Mouse (Mus musculus): ENCODE measurements around the gene Kif1b. TPM values are rescaled to one million over a fixed set of nuclear protein-coding genes. Genes with fewer than 3 reads are reported as not detected.

Gene Kif1b
- total and polyA plus RNA-seq, 3 experiments = 10.0 to 27.6 (median 17.0) TPM

GRCm38 (mm10) chr4:149351596-149352150, 44.2 kb upstream of the Kif1b start:
- Histone ChIP-seq H3K4me3 (replicated peaks in 1 of 3; ENCODE audit: low read depth in 2 of 3, low read length in 2 of 3, poor library complexity in 1 of 3) (no peak overlapping the region), H3K9me3 (replicated peaks; ENCODE audit: low read length) (no peaks in the 10 kb centered on the region), H3K4me2 (ENCODE audit: insufficient read depth, low read depth, poor library complexity, severe bottlenecking) (no peak overlapping the region), H3K27me3 (replicated peaks) (no peaks in the 10 kb centered on the region), H3K79me2 (replicated peaks; ENCODE audit: control insufficient read depth, extremely low read depth, insufficient read depth, poor library complexity, severe bottlenecking) (no peaks in the 10 kb centered on the region; the same call in 1 of the 2 replicates), H3K9ac (ENCODE audit: insufficient read depth, low read depth) (no peak overlapping the region), H3K27ac (ENCODE audit: insufficient read depth, low read depth) (no peak overlapping the region), H3K4me1 (ENCODE audit: control insufficient read depth in 1 of 2, insufficient read depth in 2 of 2) (no peaks in the 10 kb centered on the region), H3K36me3 (replicated peaks in 1 of 2; ENCODE audit: control insufficient read depth in 1 of 2, insufficient read depth in 1 of 2, low read length in 1 of 2) (peaks cover 77 to 94% of the 10 kb centered on the region in 2 experiments)
- TF ChIP-seq JUND (conservative IDR thresholded peaks at IDR 0.05; ENCODE audit: low read depth, low read length) (no peak), E2F4 (IDR thresholded peaks at IDR 0.05; ENCODE audit: insufficient replicate concordance, low read depth, low read length) (no peak), MAX (IDR thresholded peaks at IDR 0.05; ENCODE audit: low read length) (no peak), SIN3A (IDR thresholded peaks at IDR 0.05; ENCODE audit: low read length) (no peak), IRF4 (IDR thresholded peaks at IDR 0.05; ENCODE audit: low read depth, low read length) (no peak), UBTF (IDR thresholded peaks at IDR 0.05; ENCODE audit: low read depth, low read length) (no peak), USF2 (conservative IDR thresholded peaks at IDR 0.05; ENCODE audit: low read depth, low read length) (no peak), TBP (conservative IDR thresholded peaks at IDR 0.05; ENCODE audit: low read depth, low read length) (no peak), CHD2 (IDR thresholded peaks at IDR 0.05; ENCODE audit: low read length) (no peak), POLR2A (IDR thresholded peaks at IDR 0.05; ENCODE audit: low read depth, low read length) (no peak), ZKSCAN1 (IDR thresholded peaks at IDR 0.05; ENCODE audit: borderline replicate concordance, low read depth, low read length) (no peak), USF1 (IDR thresholded peaks at IDR 0.05; ENCODE audit: low read depth, low read length) (no peak), NRF1 (IDR thresholded peaks at IDR 0.05; ENCODE audit: low read depth, low read length) (no peak), BHLHE40 (IDR thresholded peaks at IDR 0.05; ENCODE audit: low read depth, low read length) (no peak), CTCF (conservative IDR thresholded peaks at IDR 0.05 in 1 of 2, IDR thresholded peaks at IDR 0.05 in 1 of 2; ENCODE audit: low read depth in 2 of 2, low read length in 2 of 2) (no peak), MAZ (IDR thresholded peaks at IDR 0.05; ENCODE audit: low read depth, low read length) (no peak)
- DNase-seq (ENCODE audit: extremely low read depth) = no peak
- dilution Hi-C loops (cut with MboI; ENCODE audit: extremely low pct_ligation_motif_present, extremely low pct_unique_long_range_greater_than_20kb, low sequenced_read_pairs) = no loop called here
- in situ Hi-C loops (cut with MboI; ENCODE audit: low pct_ligation_motif_present, low pct_unique_long_range_greater_than_20kb, low sequenced_read_pairs) = no loop called here

- Histone ChIP-seq H3K9ac (ENCODE audit: insufficient read depth, low read depth) (no peak overlapping the region), H3K4me3 (replicated peaks in 1 of 3; ENCODE audit: low read depth in 2 of 3, low read length in 2 of 3, poor library complexity in 1 of 3) (no peak overlapping the region), H3K4me2 (ENCODE audit: insufficient read depth, low read depth, poor library complexity, severe bottlenecking) (no peak overlapping the region), H3K9me3 (replicated peaks; ENCODE audit: low read length) (no peaks in the 10 kb centered on the region), H3K4me1 (ENCODE audit: control insufficient read depth in 1 of 2, insufficient read depth in 2 of 2) (no peaks in the 10 kb centered on the region), H3K27ac (ENCODE audit: insufficient read depth, low read depth) (no peak overlapping the region), H3K27me3 (replicated peaks) (no peaks in the 10 kb centered on the region), H3K79me2 (replicated peaks; ENCODE audit: control insufficient read depth, extremely low read depth, insufficient read depth, poor library complexity, severe bottlenecking) (no peaks in the 10 kb centered on the region; the same call in 1 of the 2 replicates), H3K36me3 (replicated peaks in 1 of 2; ENCODE audit: control insufficient read depth in 1 of 2, insufficient read depth in 1 of 2, low read length in 1 of 2) (peaks cover 75 to 96% of the 10 kb centered on the region in 2 experiments)
- in situ Hi-C loops (cut with MboI; ENCODE audit: low pct_ligation_motif_present, low pct_unique_long_range_greater_than_20kb, low sequenced_read_pairs) (no loop called here), dilution Hi-C loops (cut with MboI; ENCODE audit: extremely low pct_ligation_motif_present, extremely low pct_unique_long_range_greater_than_20kb, low sequenced_read_pairs) (no loop called here)
- TF ChIP-seq ZMIZ1 (IDR thresholded peaks at IDR 0.05; ENCODE audit: low read depth, low read length) = no peak
- TF ChIP-seq RAD21 (IDR thresholded peaks at IDR 0.05; ENCODE audit: low read depth, low read length) = peak; percentile 42
- TF ChIP-seq CTCF (conservative IDR thresholded peaks at IDR 0.05 in 1 of 2, IDR thresholded peaks at IDR 0.05 in 1 of 2; ENCODE audit: low read depth in 2 of 2, low read length in 2 of 2) = peak in 1 of 2 experiments; percentile 49; a peak in 2 of 4 replicates
- no peak for TF ChIP-seq RCOR1 (conservative IDR thresholded peaks at IDR 0.05; ENCODE audit: low read depth, low read length)
- peak; percentile 30; the same call in 1 of the 2 replicates for TF ChIP-seq ZNF384 (IDR thresholded peaks at IDR 0.05; ENCODE audit: low read depth, low read length)
- no peak for DNase-seq (ENCODE audit: extremely low read depth)
These were observed 41.5 kb upstream of the Kif1b start for GRCm38 (mm10) chr4:149348963-149349362.
